Mouse (Mus musculus) megakaryocyte, embryonic 14.5 days (primary cell): ENCODE measurements at regions not wholly inside any gene's neighbourhood (a gene's known extent, or its start where the extent isn't known, plus 50 kb on each side); places are given as distances from the start of the nearest gene placed in this dataset.

Source experiments
- FLI1 ChIP-seq: IDR thresholded peaks from 2 replicates; pipeline ENCODE4 v1.6.1; 2012; ENCODE audit warnings: low read length, inconsistent platforms, mixed read lengths
- GATA1 ChIP-seq: IDR thresholded peaks from 3 replicates; pipeline ENCODE4 v1.6.1; 2012; ENCODE audit warnings: mixed read lengths, low read length, inconsistent platforms, borderline replicate concordance

- TF ChIP-seq FLI1, result no peak
- TF ChIP-seq GATA1, result no peak
Measured at GRCm38 (mm10) chr1:34988225-34988624, 138.4 kb downstream of the Plekhb2 start.
